Mouse (Mus musculus) cerebellum, postnatal 4 days (tissue): ENCODE data around the gene Calcb.

Experiments
- DNase-seq, 2 experiments: peaks; one replicate each; pipeline ENCODE4 v3.0.0; 2022; ENCODE audit warnings: low spot score in 2 of 2, mixed read lengths in 1 of 2

The Calcb gene

GRCm38 (mm10) chr7:114753471-114753870, 35.0 kb downstream of the Calcb start:
- peak in 1 of 2 experiments; percentile 19 for DNase-seq

- DNase-seq, result peak in 1 of 2 experiments; percentile 9
Observed at GRCm38 (mm10) chr7:114754196-114754595, 35.8 kb downstream of the Calcb start.

DNA sequence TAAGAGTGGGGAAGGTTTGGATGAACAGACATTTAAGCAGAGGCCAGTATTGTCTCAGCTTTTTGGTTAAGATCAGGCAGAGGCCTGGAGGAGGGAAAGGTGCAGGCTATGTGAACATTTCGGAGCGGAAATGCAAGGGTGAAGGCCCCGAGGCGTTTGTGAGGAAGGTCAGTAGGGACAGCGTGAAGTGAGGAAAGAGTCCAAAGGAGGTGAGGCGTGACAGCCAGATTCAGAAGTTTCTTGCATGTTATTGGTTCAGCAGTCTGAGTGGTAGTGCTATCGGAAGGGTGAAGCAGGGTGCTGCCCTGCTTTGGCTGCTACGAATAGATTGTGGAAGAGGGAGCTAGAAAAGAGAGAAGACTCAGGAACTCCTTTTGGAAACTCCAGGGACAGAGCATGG, 36.2 kb downstream of the Calcb start:
- DNase-seq, result no peak

- DNase-seq, result no peak
Observed at GRCm38 (mm10) chr7:114762660-114763059, 44.2 kb downstream of the Calcb start.

- no peak for DNase-seq
Observed at GRCm38 (mm10) chr7:114765273-114765672, 46.8 kb downstream of the Calcb start.

GRCm38 (mm10) chr7:114766523-114766922, 48.1 kb downstream of the Calcb start:
- no peak for DNase-seq

DNA sequence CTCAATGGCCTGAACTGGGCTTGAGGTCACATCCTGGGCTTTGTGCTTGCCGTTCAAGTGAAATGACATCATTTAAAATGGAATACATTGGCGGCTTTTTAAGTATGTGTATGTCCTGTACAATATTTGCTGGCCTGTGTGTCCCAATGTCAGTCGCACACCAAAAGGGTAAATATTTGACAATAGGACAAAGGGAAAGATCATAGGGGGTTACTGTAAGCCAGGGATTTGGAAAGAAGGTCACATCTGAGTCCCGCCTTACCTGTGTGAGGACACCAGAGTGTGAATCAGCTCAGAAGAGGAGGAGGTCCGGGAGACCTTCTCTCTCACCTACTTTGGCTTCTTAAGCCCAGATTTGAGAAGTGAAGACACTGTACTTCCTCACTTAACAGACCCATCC, 50.1 kb downstream of the Calcb start:
- DNase-seq, result no peak

- no peak for DNase-seq
Observed at GRCm38 (mm10) chr7:114769041-114769440, 50.6 kb downstream of the Calcb start.

- no peak for DNase-seq
Observed at GRCm38 (mm10) chr7:114770586-114770985, 52.1 kb downstream of the Calcb start.

- DNase-seq, result no peak
Observed at GRCm38 (mm10) chr7:114771801-114772200, 53.4 kb downstream of the Calcb start.
